Mouse (Mus musculus) midbrain, postnatal 0 days (tissue): ENCODE measurements around the gene Gatd1. TPM values are rescaled to one million over a fixed set of nuclear protein-coding genes. Genes with fewer than 3 reads are reported as not detected.

ENCODE experiments used
- ATAC-seq: fragments of 200-750 bp; cut with Nextera tagmentation; 2 replicates; pipeline ENCODE4 v1.8.0; 2017; ENCODE audit warnings: moderate number of reproducible peaks, mild to moderate bottlenecking, moderate TSS enrichment, moderate library complexity; ENCODE audit not compliant: low FRiP score
- DNase-seq: peaks from one replicate; pipeline ENCODE4 v3.0.0-alpha.2; 2015; ENCODE audit warnings: low spot score
- H3K27ac ChIP-seq: fragments of 300-500 bp; sonication (generic); 2 replicates; pipeline ENCODE4 v1.5.1; 2014; ENCODE audit warnings: low read depth, mild to moderate bottlenecking, low read length, mixed read lengths
- H3K27me3 ChIP-seq: fragments of 300-500 bp; sonication (generic); 2 replicates; pipeline ENCODE4 v1.6.1; 2014; ENCODE audit warnings: low read length, control low read depth, mixed read lengths; ENCODE audit not compliant: insufficient read depth
- H3K36me3 ChIP-seq: fragments of 300-500 bp; sonication (generic); 2 replicates; pipeline ENCODE4 v1.6.1; 2014; ENCODE audit warnings: low read length, control low read depth, mixed read lengths; ENCODE audit not compliant: insufficient read depth
- H3K4me1 ChIP-seq: fragments of 300-500 bp; sonication (generic); 2 replicates; pipeline ENCODE4 v1.6.1; 2014; ENCODE audit warnings: mild to moderate bottlenecking, control low read depth, antibody characterized with exemption, low read length, mixed read lengths; ENCODE audit not compliant: insufficient read depth
- H3K4me2 ChIP-seq: fragments of 300-500 bp; sonication (generic); 2 replicates; pipeline ENCODE4 v1.6.1; 2014; ENCODE audit warnings: low read depth, mild to moderate bottlenecking, low read length, mixed read lengths; ENCODE audit not compliant: poor library complexity, severe bottlenecking
- H3K4me3 ChIP-seq: fragments of 300-500 bp; sonication (generic); 2 replicates; pipeline ENCODE4 v1.5.1; 2014; ENCODE audit warnings: low read depth, mild to moderate bottlenecking, low read length, moderate library complexity
- H3K9ac ChIP-seq: fragments of 300-500 bp; sonication (generic); replicated peaks from 2 replicates; pipeline ENCODE4 v1.6.1; 2014; ENCODE audit warnings: mild to moderate bottlenecking, low read length, moderate library complexity, mixed read lengths; ENCODE audit not compliant: poor library complexity, severe bottlenecking
- H3K9me3 ChIP-seq: fragments of 300-500 bp; sonication (generic); 2 replicates; pipeline ENCODE4 v1.6.1; 2016; ENCODE audit warnings: low read length, control low read depth
- CTCF ChIP-seq: IDR thresholded peaks from 2 replicates; pipeline ENCODE4 v1.5.1; 2016; ENCODE audit warnings: antibody characterized with exemption, mild to moderate bottlenecking
- WGBS: fragments of 180-500 bp; shearing (Covaris S2); extraction: QIAGEN DNeasy Blood & Tissue Kit; methylation state at CpG from one replicate; pipeline ENCODE4 v1.1.7; 2014; 5-methylcytosine and 5-hydroxymethylcytosine counted together
- polyA plus RNA-seq: library from polyadenylated mRNA; unstranded; fragments of >200 nt; fragmentation: Nextera tagmentation; extraction: Ambion mirVana; gene quantifications from 2 replicates; pipeline ENCODE4 v1.2.1, GENCODE M21; 2015
- total RNA-seq: library from RNA; depleted of rRNA; stranded (reverse); fragments of >200 nt; gene quantifications from 2 replicates; pipeline ENCODE4 v1.2.3, GENCODE M21; 2014; rRNA removed

Gene Gatd1
- total and polyA plus RNA-seq, 2 experiments from 2014 or later: 48.9 to 72.9 TPM

DNA sequence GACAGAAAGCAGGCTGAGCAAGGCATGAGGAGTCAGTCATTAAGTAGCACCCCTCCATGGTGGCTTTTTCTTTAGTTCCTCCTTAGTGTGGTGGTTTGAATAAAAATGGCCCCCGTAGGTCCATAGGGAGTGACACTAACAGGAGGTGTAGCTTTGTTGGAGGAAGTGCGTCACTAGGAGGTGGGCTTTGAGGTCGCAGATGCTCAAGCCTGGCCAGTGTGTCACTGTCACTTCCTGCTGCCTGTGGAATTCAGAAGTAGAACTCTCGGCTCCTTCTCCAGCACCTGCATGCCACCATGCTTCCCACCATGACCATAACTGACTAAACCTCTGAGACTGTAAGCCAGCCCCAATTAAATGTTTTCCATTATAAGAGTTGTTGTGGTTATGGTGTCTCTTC is 46.6 kb downstream of the Gatd1 start:
- H3K36me3 ChIP-seq: no peaks in the 10 kb centered on the region
- H3K4me1 ChIP-seq: no peaks in the 10 kb centered on the region
- H3K9me3 ChIP-seq: no peaks in the 10 kb centered on the region
- no peak overlapping the region for H3K4me3 ChIP-seq
- no peak overlapping the region for H3K4me2 ChIP-seq
- H3K9ac ChIP-seq: no peak overlapping the region
- no peak for TF ChIP-seq CTCF
- no peak overlapping the region for H3K27ac ChIP-seq
- H3K27me3 ChIP-seq: no peaks in the 10 kb centered on the region
- DNase-seq (no peak), ATAC-seq (no peak)
- WGBS: 92% methylated on average over 4 of the region's 4 CpGs

DNA sequence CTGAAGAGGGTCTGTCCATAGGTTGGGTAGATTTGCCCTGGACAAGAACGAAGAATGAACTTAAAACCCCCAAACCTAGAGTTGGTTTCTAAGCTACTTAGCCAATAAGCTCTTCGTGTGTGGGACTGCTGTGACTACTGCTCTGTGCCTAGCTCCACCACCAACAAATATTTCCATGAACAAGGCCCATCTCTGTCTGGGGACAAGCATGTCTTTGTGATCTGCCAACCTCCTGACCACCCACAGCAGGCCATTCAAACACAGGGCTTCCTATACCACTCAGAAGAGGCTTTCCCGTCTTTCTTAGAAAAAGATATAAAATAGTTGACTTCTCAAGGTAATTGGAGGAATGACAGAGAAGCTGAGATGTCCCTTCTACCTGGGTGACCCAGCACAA is 48.9 kb downstream of the Gatd1 start:
- DNase-seq (peak; percentile 12), ATAC-seq (no peak)
- 64% methylated on average over 3 of the region's 3 CpGs for WGBS
- no peaks in the 10 kb centered on the region for H3K4me1 ChIP-seq
- no peak overlapping the region for H3K27ac ChIP-seq
- H3K9ac ChIP-seq: no peak overlapping the region
- no peak overlapping the region for H3K4me2 ChIP-seq
- peaks cover 8% of the 10 kb centered on the region; the same call in 1 of the 2 replicates for H3K27me3 ChIP-seq
- H3K36me3 ChIP-seq: no peaks in the 10 kb centered on the region
- no peak overlapping the region for H3K4me3 ChIP-seq
- H3K9me3 ChIP-seq: no peaks in the 10 kb centered on the region
- TF ChIP-seq CTCF: no peak

DNA sequence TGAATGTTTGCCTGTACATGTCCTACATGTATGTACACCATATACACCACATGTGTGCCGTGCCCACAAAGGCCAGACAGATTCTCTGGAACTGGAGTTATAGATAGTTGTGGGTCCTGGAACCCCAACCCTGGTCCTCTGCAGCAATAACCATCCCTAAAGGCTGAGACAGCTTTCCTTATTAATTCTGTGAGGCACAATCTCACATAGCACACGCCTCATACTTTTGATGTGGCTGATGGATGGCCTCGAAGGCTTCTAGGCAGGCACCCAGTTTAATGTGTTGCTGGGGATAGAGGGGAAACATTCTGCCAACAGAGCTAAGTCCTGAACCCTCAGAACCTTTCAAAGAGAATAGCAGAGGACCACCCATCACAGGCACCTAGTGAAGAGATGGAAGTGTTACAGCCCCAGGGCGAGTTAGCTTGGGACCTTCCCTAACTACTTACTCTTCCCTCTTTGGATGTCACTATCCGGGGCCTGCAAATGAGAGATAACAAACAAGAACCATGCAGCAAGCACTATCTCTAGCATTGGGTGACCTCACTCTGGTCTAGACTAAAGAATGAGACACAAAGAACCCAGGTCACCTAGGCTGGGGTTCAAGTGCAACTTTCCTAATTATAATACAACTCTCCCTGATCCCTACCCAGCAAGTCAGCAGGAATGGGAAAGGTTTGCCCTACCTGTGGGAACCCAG is 49.4 kb downstream of the Gatd1 start:
- Histone ChIP-seq H3K36me3 (no peaks in the 10 kb centered on the region), H3K9me3 (no peaks in the 10 kb centered on the region), H3K27me3 (peaks cover 8% of the 10 kb centered on the region; the same call in 1 of the 2 replicates), H3K4me3 (no peak overlapping the region), H3K9ac (no peak overlapping the region), H3K4me2 (no peak overlapping the region), H3K27ac (no peak overlapping the region), H3K4me1 (no peaks in the 10 kb centered on the region)
- ATAC-seq (no peak), DNase-seq (no peak)
- TF ChIP-seq CTCF: no peak
- 81% methylated on average over 5 of the region's 5 CpGs for WGBS

DNA sequence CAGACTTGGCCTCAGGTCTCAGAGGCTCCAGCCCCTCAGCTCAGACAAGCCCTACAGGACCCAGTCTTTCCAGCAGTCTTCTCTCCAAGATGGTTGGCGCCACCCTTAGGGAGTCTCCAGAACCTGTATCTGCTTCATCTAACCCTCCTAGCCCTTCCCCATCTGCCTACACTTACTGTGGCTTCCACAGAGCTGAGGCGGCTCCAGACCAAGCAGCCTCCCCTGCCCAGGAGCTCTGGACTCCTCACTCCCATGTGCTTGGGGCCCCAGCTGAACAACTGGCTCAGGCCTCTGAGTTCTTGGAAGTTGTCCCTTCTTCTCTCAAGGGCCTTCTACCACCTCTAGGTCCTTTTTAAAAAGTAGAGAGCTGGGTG is 50.2 kb downstream of the Gatd1 start:
- Histone ChIP-seq H3K4me1 (no peaks in the 10 kb centered on the region), H3K4me3 (no peak overlapping the region), H3K4me2 (no peak overlapping the region), H3K9me3 (no peaks in the 10 kb centered on the region), H3K27me3 (peaks cover 8% of the 10 kb centered on the region; the same call in 1 of the 2 replicates), H3K27ac (no peak overlapping the region), H3K36me3 (no peaks in the 10 kb centered on the region), H3K9ac (no peak overlapping the region)
- WGBS: 76% methylated on average over 2 of the region's 2 CpGs
- no peak for ATAC-seq
- no peak for DNase-seq
- TF ChIP-seq CTCF: no peak

DNA sequence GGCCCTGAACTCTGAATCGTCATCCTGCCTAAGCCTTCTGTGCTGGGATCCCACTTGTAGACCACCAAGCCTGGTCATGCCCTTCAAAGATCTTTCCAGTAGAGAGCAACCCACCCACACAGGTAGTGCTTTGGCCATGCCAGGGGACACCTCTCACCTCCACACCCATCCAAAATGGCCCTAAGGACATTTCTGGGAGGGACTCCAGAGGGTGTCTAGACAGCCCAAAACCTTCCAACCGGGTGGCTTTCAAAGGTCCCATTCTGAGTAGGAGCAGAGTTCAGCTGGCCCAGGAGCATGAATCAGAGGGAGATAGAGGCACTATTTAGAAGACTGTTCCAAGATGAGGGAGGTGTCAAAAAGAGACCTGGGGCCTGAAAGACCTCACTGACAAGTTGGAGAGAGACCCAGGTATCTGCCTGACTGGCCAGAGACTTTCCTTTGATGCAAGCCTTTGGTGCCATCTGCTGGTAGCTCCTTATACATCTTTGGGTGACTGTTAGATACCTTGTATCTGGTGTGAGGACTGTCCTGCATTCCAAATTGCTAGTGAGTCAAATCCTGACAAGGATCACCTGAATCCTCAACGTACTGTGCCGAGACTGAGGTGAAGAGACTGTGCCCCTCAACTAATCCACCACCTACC is 50.7 kb downstream of the Gatd1 start:
- H3K9ac ChIP-seq: no peak overlapping the region
- H3K4me2 ChIP-seq: no peak overlapping the region
- ATAC-seq (no peak), DNase-seq (peak; percentile 88)
- no peaks in the 10 kb centered on the region for H3K9me3 ChIP-seq
- no peak overlapping the region for H3K27ac ChIP-seq
- no peaks in the 10 kb centered on the region for H3K4me1 ChIP-seq
- peaks cover 8% of the 10 kb centered on the region; the same call in 1 of the 2 replicates for H3K27me3 ChIP-seq
- peak; percentile 90 for TF ChIP-seq CTCF
- H3K4me3 ChIP-seq: no peak overlapping the region
- H3K36me3 ChIP-seq: no peaks in the 10 kb centered on the region
- WGBS: 57% methylated on average over 4 of the region's 4 CpGs

DNA sequence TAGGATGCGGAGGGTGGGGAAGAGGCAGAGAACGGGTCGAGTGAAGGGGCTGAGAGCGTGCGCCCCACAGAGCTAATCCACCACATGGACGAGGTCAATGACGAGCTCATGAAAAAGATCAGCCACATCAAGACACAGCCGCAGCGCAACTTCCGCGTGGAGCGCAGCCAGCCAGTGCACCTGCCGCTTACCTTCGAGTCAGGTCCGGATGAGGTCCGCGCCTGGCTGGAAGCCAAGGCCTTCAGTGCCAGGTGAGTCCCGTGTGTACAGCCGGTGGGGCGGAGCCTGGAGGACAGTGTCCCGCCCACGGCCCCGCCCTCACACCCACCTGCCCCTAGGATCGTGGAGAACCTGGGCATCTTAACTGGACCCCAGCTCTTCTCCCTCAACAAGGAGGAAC is 52.4 kb downstream of the Gatd1 start:
- Histone ChIP-seq H3K36me3 (no peaks in the 10 kb centered on the region), H3K4me3 (no peak overlapping the region), H3K4me2 (0 out of 2 replicates have a peak overlapping the region, but pooled peaks have one; percentile 12), H3K9me3 (no peaks in the 10 kb centered on the region), H3K27ac (no peak overlapping the region), H3K4me1 (no peaks in the 10 kb centered on the region), H3K9ac (no peak overlapping the region), H3K27me3 (peaks cover 8% of the 10 kb centered on the region; the same call in 1 of the 2 replicates)
- WGBS: 20% methylated on average over 24 of the region's 24 CpGs
- TF ChIP-seq CTCF: no peak
- DNase-seq (peak; percentile 22), ATAC-seq (no peak)

Other genes with a start within 250 kb of the Gatd1 start
- 39.1 and 47.1 TPM in 2 replicates for gene Rnh1, start 241.3 kb downstream of the Gatd1 start, total RNA-seq
- 44.2 and 46.8 TPM in 2 replicates for gene Rnh1, start 241.3 kb downstream of the Gatd1 start, polyA plus RNA-seq
- gene Hras, start 220.1 kb downstream of the Gatd1 start, total RNA-seq: 109 and 113 TPM in 2 replicates
- gene Hras, start 220.1 kb downstream of the Gatd1 start, polyA plus RNA-seq: 209 TPM in 2 replicates
- gene Lrrc56, start 220.0 kb downstream of the Gatd1 start, total RNA-seq: 11.5 and 14.9 TPM in 2 replicates
- 8.6 TPM in 2 replicates for gene Lrrc56, start 220.0 kb downstream of the Gatd1 start, polyA plus RNA-seq
- not detected in 2 replicates for gene Lmntd2, start 200.1 kb downstream of the Gatd1 start, total RNA-seq
- 0.10 and 0.36 TPM in 2 replicates for gene Lmntd2, start 200.1 kb downstream of the Gatd1 start, polyA plus RNA-seq
- gene Rassf7, start 198.3 kb downstream of the Gatd1 start, total RNA-seq: 15.5 and 23.5 TPM in 2 replicates
- 20.7 and 21.7 TPM in 2 replicates for gene Rassf7, start 198.3 kb downstream of the Gatd1 start, polyA plus RNA-seq
- 46.3 and 54.6 TPM in 2 replicates for gene Phrf1, start 185.4 kb downstream of the Gatd1 start, total RNA-seq
- 35.1 and 39.5 TPM in 2 replicates for gene Phrf1, start 185.4 kb downstream of the Gatd1 start, polyA plus RNA-seq
- 3.9 and 4.5 TPM in 2 replicates for gene Irf7, start 147.7 kb downstream of the Gatd1 start, total RNA-seq
- gene Irf7, start 147.7 kb downstream of the Gatd1 start, polyA plus RNA-seq: 2.8 and 2.9 TPM in 2 replicates
- not detected in 2 replicates for gene Cdhr5, start 137.3 kb downstream of the Gatd1 start, total RNA-seq
- gene Cdhr5, start 137.3 kb downstream of the Gatd1 start, polyA plus RNA-seq: not detected in 2 replicates
- 1.5 and 2.5 TPM in 2 replicates for gene Sct, start 135.0 kb downstream of the Gatd1 start, total RNA-seq
- 3.3 and 4.3 TPM in 2 replicates for gene Sct, start 135.0 kb downstream of the Gatd1 start, polyA plus RNA-seq
- 0.55 and 0.61 TPM in 2 replicates for gene Drd4, start 122.1 kb downstream of the Gatd1 start, total RNA-seq
- 0.73 and 0.98 TPM in 2 replicates for gene Drd4, start 122.1 kb downstream of the Gatd1 start, polyA plus RNA-seq
- 246 and 289 TPM in 2 replicates for gene Deaf1, start 86.4 kb downstream of the Gatd1 start, total RNA-seq
- gene Deaf1, start 86.4 kb downstream of the Gatd1 start, polyA plus RNA-seq: 291 and 306 TPM in 2 replicates
- 25.8 and 29.1 TPM in 2 replicates for gene Tmem80, start 86.4 kb downstream of the Gatd1 start, total RNA-seq
- gene Tmem80, start 86.4 kb downstream of the Gatd1 start, polyA plus RNA-seq: 31.5 and 34.5 TPM in 2 replicates
- 2.4 and 3.1 TPM in 2 replicates for gene Eps8l2, start 75.3 kb downstream of the Gatd1 start, total RNA-seq
- 0.48 and 0.74 TPM in 2 replicates for gene Eps8l2, start 75.3 kb downstream of the Gatd1 start, polyA plus RNA-seq
- 166 and 175 TPM in 2 replicates for gene Taldo1, start 21.9 kb downstream of the Gatd1 start, total RNA-seq
- 245 and 255 TPM in 2 replicates for gene Taldo1, start 21.9 kb downstream of the Gatd1 start, polyA plus RNA-seq
- 167 and 195 TPM in 2 replicates for gene Cend1, start 15.4 kb upstream of the Gatd1 start, total RNA-seq
- 194 and 233 TPM in 2 replicates for gene Cend1, start 15.4 kb upstream of the Gatd1 start, polyA plus RNA-seq
- gene Slc25a22, start 23.8 kb upstream of the Gatd1 start, total RNA-seq: 148 and 152 TPM in 2 replicates
- 118 and 121 TPM in 2 replicates for gene Slc25a22, start 23.8 kb upstream of the Gatd1 start, polyA plus RNA-seq
- gene Pidd1, start 29.9 kb upstream of the Gatd1 start, total RNA-seq: 1.4 and 1.6 TPM in 2 replicates
- 1.1 and 1.3 TPM in 2 replicates for gene Pidd1, start 29.9 kb upstream of the Gatd1 start, polyA plus RNA-seq
- 180 and 197 TPM in 2 replicates for gene Rplp2, start 33.2 kb upstream of the Gatd1 start, total RNA-seq
- gene Rplp2, start 33.2 kb upstream of the Gatd1 start, polyA plus RNA-seq: 761 and 852 TPM in 2 replicates
- gene Pnpla2, start 41.1 kb upstream of the Gatd1 start, total RNA-seq: 6.5 and 7.0 TPM in 2 replicates
- 22.2 and 24.5 TPM in 2 replicates for gene Pnpla2, start 41.1 kb upstream of the Gatd1 start, polyA plus RNA-seq
- 4.0 and 5.3 TPM in 2 replicates for gene Cracr2b, start 47.0 kb upstream of the Gatd1 start, total RNA-seq
- gene Cracr2b, start 47.0 kb upstream of the Gatd1 start, polyA plus RNA-seq: 5.3 and 5.9 TPM in 2 replicates
- 46.4 and 52.9 TPM in 2 replicates for gene Cd151, start 53.3 kb upstream of the Gatd1 start, total RNA-seq
- 13.6 and 15.0 TPM in 2 replicates for gene Cd151, start 53.3 kb upstream of the Gatd1 start, polyA plus RNA-seq
- 27.0 and 28.9 TPM in 2 replicates for gene Polr2l, start 61.0 kb upstream of the Gatd1 start, total RNA-seq
- gene Polr2l, start 61.0 kb upstream of the Gatd1 start, polyA plus RNA-seq: 77.9 and 78.5 TPM in 2 replicates
- 91.4 and 94.8 TPM in 2 replicates for gene Tspan4, start 61.1 kb upstream of the Gatd1 start, total RNA-seq
- gene Tspan4, start 61.1 kb upstream of the Gatd1 start, polyA plus RNA-seq: 68.1 and 75.7 TPM in 2 replicates
- 35.4 and 42.8 TPM in 2 replicates for gene Chid1, start 125.7 kb upstream of the Gatd1 start, total RNA-seq
- 47.5 and 55.4 TPM in 2 replicates for gene Chid1, start 125.7 kb upstream of the Gatd1 start, polyA plus RNA-seq
- 203 and 220 TPM in 2 replicates for gene Ap2a2, start 148.0 kb upstream of the Gatd1 start, total RNA-seq
- 129 TPM in 2 replicates for gene Ap2a2, start 148.0 kb upstream of the Gatd1 start, polyA plus RNA-seq
- not detected in 2 replicates for gene Muc6, start 241.2 kb upstream of the Gatd1 start, total RNA-seq
- 0.12 and 0.16 TPM in 2 replicates for gene Muc6, start 241.2 kb upstream of the Gatd1 start, polyA plus RNA-seq